Mouse (Mus musculus): ENCODE results near the gene Dlg2. TPM values are rescaled to one million over a fixed set of nuclear protein-coding genes. Genes with fewer than 3 reads are reported as not detected.

Dlg2 gene
- polyA plus RNA-seq, 1 experiment = 2.1 TPM

DNA sequence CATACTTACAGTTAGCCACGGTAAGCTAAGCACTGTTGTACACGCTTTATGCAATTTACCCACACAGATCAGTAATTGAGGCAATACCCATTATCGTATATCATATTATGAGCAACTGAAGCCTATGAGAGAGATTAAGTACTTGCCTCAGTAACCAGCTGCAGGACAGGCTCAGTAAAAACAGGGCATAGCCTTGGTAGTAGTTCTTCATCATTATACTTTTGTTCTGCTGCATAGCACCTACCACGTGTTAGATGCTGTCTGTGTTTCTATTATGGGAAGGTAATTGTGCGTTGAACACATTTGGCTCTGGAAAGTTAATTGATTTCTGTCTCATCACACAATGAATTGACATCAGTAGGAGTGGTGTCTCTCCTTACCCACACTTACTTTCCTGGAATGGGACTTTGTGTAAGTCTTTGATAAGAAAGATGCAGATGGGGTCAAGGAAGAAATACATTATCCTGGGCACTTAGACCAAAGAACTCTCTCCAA is 1897.4 kb downstream of the Dlg2 start:
- no peak for DNase-seq (ENCODE audit: low spot score)

DNA sequence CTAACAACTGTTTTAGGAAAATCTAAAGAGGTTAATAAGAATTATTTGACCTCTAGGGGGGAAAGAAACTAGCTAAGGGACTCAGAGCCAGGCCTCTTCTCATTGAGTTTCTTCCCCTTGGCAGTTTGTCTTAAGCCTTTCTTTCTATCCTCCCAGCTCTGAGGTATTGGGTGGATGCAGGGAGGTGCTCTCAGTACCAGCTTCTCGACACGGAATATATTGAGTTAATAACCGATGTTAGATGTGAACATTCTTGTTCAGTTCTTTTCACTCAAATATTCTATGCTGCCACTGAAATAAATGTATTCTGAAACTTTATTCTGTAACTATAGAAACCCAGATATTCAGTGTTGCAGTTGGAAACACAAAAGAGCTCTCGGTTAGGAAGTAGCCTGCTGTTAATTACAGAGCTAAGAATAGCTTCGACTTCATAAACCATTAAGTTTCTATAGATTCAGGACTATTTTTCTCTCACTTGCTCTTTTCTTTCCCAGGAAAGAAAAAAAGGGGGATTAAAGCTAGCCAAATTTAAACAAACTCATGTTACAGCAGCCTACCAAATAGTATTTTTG is 1907.5 kb downstream of the Dlg2 start:
- no peak for DNase-seq (ENCODE audit: low spot score)

DNA sequence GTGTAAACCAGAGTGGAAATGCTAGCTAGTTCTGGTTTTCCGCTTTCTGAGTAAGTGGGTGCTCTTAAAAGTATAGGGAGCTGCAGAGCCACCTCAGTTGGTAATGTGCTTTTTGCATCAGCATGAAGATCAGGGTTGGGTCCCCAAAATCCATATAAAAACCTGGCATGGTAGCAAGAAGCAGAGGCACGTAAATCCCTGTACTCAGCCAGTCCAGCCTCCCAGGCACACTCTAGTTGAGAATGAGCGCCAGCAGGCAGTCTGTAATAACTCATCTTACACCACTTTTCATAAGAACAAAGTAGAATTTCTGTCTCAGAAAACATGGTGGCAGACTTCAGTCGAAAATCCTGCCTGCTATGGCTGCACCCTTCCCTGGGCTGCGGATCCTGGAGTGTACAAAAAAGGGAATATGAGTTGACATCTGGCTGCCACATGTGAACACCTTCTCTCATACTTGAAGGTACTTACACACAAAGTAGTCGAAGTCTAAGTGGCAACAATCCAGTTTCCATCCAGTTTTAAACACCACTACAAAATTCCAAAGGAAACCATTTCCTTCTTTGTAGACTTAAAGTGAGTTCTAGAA is 1915.7 kb downstream of the Dlg2 start:
- DNase-seq (ENCODE audit: low spot score) = no peak

DNA sequence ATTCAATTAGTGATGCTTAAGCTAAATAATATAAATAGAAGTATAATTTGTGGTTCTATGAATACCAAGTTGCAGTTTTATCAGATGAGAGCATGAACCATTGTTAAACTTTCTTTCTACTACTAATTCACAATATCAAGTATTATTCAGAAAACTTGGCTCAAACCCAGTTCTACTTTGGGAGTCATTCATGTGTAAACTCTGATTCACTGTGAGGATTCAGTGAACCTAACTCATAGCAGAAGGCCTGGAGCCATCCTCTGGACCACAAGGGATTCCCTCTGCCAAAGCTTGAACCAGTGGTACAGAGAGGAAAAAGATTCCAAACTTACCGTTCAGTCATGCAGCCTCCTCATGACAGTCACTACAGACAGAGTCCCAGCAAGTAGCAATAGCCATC is 1920.3 kb downstream of the Dlg2 start:
- no peak for DNase-seq (ENCODE audit: low spot score)

DNA sequence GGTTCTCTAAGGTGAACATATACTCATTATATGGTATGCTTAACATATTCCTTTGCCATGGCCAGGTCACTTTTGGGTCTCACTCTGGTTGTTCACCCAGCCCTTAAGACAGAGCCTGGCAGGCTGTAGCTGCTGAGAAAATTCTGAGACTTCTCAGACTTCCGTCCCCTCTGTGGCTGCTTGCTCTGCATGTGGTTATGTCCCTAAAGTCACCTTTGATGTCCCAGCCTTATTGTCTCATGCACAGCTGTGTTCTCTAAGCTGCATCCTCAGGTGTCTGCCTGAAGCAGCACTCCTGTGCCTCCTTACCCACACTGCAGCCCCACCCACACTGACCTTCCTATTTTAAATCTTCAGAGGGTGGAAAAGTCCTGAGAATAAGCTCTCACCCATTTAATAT is 1922.4 kb downstream of the Dlg2 start:
- no peak for DNase-seq (ENCODE audit: low spot score)

DNA sequence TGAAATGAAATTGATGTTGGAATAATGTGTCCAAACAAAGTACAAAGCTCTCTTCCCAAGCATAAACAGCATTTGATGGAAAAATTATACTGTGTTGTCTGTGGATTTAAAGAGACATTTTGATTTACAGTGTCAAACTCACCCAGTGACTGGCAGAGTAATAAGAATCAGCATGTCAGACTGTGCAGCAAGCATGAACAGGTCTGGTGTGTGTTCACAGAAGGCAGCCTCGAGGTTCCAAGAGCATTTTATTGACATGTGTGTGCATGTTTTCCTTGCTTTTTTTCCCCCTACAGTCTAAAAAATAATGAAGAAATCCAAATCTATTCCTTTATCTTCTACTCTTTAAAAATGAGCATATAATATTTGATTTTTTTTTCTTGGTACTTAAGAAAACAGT is 1924.1 kb downstream of the Dlg2 start:
- DNase-seq (ENCODE audit: low spot score) = no peak

DNA sequence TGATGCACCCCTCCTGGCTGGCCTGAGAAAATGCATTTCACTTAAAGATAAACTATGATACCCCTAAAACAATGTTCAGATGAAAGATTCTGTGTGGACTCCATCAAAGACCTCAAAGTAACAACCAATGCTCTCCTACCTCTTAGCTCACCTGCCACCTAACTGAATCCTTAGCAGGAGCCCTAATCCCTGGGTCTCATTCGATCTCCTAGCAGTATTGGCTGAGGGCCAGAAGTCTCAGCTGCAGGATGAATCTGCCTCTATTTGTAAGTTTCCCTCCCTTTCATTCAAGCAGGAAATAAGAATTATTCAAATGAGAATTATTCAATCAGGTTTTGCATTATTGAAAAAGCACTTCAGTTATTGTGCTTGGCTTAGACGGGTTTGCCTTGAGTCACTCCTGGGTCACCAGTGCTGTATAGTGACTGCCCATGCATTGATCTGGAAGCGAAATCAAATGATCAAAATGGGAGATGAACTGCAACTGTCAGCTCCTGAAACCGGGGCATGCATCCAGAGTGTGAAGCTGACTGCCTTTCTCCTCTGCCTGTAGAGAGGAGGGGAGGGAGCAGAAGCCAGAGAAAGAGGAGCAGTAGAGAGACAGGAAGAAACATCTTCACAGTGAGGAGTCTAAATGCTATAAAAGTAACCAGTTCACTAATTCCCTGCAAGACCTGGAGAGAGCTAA is 1924.7 kb downstream of the Dlg2 start:
- DNase-seq (ENCODE audit: low spot score) = no peak

DNA sequence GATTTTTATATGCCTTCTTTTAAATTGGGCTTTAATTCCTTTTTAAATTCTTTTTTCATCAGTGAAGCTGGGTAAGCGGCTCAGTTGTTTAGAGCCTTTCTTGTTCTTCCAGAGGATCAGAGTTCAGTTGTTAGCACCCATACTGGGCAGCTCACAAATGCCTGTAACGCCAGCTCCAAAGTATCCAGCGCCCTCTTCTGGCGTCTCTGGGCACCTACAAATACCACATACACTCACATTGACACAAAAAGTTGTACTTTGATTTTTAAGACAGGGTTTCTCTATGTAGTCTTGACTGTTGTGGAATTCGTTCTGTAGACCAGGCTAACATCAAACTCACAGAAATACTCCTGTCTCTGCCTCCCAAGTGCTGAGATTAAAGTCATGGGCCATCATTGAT is 1932.0 kb downstream of the Dlg2 start:
- DNase-seq (ENCODE audit: low spot score) = no peak

DNA sequence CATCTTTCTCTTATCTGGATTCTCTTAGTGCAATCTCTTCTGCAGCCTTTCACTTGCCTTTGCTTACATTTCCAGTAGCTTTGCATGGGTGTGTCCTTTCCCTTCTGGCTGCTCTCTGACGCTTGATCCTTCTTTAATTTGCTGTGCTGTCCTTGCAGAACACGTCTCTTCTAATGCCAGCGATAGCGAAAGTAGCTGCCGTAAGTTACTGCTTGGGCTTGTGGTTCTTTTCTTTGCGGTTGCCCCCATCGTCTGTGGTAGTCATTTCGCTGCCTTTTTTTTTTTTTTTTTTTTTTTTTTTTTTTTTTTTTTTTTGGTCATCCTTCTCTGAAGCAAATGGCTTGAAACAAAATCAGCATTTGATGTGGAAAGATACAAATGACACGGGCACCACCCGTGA is 1944.0 kb downstream of the Dlg2 start:
- DNase-seq (ENCODE audit: low spot score) = no peak

DNA sequence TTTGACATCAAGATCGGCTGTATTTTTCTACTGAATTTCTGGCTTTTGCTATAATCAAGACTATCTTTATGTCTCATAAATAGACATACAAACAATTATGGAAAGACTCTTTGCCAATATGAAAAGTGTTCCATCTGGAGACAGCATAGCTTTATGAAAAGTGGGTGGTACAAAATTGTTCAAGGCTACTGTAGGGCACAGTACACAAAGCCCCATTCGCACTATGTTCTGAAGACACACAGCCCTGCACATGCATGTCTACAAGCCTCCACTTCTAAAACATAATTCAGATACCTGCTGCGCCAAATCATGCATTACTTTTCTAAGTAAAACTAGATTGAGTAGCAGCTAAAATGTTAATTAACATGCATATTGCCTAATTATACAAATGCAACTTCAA is 1946.5 kb downstream of the Dlg2 start:
- no peak for DNase-seq (ENCODE audit: low spot score)

DNA sequence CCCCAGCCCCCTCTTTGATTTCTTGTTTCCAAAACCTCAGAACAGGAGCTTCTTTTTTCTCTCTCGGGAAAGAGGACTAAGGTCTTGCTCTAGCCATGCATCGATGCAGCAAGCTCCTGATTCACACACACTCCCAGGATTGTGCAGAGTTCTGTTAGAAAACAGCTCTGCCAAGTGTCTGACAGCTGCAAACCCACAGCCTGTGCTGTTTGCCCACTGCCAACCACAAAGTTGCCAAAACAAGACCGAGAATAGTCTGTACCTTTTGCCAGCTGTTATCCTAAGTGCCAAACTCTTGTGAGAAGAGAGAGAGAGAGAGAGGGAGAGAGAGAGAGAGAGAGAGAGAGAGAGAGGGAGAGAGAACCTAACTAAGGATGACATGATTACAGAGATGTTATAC is 1948.2 kb downstream of the Dlg2 start:
- DNase-seq (ENCODE audit: low spot score) = no peak

DNA sequence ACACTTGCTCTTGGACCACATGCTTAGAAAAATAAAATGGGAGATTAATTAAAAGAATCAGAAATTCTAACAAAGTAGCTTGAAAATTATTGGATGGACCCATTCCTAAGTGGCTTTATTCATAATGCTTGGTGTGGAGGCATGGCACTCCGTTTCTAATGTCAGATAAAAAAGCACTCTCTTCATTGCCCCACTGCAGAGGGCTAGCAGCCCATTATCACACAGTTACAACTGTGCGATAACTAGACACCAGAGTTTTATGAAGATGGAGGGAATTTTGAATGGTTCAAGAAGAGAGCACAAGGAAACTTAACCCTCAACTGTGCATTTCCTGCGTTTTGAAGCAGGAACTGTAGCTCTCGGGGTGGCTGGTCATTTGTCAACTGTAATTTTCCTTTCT is 1950.8 kb downstream of the Dlg2 start:
- no peak for DNase-seq (ENCODE audit: low spot score)

DNA sequence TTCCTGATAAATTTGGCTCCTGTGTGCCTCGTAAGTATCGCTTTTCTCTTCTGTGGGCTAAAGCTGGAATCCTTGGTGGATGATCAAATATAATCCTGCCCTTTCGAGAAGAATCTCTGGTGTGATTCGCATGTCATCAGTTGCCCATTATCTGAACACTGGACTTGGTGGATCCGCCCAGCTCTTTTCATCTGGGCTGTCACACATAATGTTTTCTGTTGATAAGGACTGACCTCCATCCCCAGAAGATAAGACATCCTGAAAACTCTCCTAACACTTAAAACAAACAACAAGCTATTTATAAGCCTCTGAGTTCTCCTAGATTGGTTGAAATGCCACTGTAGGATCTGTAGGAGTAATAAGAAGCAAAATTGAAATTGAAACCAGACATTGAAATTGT is 1952.2 kb downstream of the Dlg2 start:
- no peak for DNase-seq (ENCODE audit: low spot score)

DNA sequence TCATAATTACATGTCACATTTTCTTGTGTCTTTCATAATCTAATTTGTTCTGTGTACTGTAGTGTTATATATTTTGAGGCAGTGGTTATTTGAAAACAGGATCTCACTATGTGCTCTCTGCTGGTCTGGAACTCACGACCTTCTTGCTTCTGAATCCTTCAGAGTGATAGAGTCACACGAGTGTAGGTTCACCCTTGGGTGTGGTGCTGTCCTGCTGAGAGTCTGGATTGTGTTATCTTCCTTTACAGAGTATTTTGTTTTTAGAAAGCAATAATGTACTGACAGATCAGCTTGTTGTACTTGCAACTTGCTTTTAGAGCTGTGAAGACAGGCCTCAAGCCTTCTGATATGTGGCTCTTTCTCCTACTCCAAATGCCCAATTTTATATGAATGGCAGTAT is 1953.8 kb downstream of the Dlg2 start:
- no peak for DNase-seq (ENCODE audit: low spot score)

DNA sequence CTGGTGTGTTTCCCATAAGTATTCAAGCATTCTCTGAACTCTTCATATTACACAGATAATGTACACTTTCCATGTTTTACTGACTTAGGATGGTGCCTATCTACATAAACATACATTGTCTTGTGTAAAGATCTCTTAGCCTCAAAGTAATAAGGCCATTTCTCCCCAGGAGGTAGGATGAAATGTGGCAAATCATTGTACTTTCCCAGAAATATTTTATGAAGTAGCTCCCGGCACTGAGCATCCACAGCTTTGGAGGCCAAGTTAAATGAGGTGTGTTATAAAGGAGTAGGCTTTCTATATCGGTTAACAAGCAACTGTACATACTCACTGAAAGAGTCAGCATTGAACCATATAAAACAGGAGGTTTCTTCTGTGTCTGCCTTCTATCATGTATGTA is 1960.7 kb downstream of the Dlg2 start:
- DNase-seq (ENCODE audit: low spot score) = no peak

DNA sequence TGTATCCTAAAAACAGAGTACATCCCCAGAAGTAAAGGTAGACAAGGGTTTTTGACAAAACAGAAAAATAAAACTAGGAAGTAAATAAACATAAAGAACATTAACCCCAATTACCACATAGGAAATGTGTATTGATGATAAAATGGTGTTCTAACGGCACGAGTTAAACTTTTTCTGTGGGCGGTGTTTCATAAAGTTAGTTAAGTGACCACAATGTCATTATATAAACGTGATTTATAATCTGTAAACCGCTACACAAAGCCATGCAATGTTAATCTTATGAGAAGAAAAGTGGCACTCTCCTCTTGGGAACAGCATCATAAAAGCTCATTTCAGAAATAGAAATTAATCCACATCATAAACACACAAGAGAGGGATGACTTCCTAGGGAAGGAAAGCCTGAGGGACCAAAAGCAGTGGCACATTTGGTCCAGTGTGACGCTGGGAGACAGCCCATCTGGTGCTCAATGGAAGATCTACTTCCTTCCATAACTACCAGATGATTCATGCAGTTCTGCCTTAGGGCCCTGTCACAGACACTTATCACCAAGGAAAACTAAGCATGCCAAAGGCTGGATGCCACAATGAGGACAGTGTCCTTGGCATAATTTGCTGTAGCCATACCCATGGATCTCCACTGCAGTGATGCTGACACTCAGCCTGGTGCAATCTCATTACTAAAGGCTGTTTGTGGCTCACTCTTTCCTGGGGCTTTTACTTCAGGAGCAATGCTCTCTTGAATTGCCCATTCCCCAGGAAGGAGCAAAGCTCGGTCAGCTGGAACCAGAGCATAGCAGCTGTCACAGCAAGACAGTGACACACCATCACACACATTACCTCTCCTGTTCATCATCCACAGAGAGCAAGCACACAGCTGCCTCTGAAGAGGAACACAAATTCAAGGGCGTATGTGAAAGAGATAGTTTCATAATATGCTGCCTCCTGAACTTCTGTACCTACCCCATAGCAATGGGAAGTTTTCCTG is 1963.3 kb downstream of the Dlg2 start:
- no peak for DNase-seq (ENCODE audit: low spot score)

DNA sequence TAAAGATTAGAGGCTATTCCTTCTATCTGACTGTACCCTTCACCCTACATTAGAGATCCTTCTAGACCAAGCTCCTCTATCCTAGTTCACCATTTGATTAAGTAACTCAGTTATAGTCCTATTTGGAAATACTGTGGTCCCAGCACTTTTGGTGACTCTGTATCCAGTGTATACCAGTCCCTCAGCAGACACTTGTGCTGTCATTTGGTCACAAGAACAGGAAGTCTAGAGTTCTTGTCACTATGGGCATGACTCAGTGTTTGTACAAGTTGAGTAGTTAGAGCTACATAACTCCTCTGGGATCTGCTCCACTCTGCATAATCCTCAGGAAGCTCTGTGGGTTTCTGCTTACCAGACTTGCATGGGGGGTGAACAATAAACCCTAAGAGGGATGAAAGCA is 1965.1 kb downstream of the Dlg2 start:
- no peak for DNase-seq (ENCODE audit: low spot score)

DNA sequence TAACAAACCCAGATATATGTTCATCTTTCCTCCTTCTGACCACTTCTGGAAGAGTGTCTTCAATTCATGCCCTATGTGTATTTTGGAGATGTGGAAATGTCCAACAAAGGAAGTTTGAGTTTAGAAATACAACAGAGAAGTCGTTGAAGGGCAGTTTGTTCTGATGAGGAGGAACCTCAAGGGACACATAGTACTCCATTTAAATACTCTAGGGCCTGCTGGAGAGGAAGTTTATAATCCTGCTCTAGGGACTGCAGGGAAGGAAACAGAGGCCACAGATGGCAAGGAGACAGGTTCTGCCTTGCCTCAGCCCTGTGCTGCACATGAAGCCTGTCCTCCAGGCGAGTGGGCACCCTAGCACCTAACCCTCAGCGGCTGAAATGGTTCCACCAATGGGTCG is 1965.6 kb downstream of the Dlg2 start:
- no peak for DNase-seq (ENCODE audit: low spot score)

DNA sequence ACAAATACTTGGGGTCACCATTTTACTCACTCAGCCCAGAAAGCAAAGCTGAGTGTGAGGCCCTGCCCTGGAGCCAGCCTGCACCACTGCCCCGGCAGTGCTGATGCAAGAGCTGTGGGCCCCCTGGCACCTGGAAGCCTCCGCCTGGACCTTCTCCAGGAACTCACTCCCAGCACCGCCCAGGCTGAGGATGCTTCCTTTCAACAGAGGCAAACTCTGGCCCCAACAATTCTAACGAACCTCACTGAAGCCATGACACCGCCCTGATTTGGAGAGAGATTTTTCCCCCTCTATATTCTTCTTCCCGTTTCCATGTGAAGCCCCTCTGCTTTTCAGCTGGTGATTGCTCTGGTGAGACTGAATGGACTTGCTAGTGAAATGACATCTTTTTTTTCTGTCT is 1971.5 kb downstream of the Dlg2 start:
- DNase-seq (ENCODE audit: low spot score) = no peak

DNA sequence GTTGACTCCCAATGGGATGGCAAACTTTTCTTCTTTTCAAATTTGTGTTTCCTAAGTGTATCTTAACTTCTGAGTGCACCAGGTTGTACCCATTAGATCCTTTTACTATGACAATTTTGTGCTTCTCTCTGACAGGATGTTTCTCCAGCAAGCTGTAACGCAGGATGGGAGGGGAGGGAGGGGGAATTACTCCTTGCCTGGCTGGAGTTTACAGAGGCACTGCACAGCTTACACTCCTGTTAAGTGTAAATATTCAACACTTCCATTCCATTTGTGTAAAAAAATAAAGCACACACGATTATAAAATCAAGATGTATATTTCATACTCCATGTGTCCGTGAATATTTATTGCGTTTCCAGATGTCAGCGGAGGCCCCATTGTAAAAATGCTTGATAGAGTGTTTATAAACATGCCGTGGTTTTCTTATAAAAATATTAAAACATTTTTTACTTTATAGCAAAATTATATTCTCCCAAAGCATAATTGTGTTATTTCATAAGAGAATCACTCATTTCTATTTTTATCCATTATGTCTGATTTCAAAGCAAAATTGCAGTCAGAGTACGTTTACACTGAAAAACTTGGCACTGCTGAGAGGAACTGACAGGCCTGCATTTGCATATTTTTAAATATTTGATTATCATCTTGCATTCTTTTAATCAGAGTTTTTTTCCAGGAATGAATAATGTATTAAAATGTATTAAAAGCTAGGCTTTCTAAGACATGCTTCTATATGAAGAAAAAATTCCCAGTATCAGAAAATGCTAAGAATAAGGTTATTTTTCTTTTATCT is 1972.5 kb downstream of the Dlg2 start:
- no peak for DNase-seq (ENCODE audit: low spot score)

DNA sequence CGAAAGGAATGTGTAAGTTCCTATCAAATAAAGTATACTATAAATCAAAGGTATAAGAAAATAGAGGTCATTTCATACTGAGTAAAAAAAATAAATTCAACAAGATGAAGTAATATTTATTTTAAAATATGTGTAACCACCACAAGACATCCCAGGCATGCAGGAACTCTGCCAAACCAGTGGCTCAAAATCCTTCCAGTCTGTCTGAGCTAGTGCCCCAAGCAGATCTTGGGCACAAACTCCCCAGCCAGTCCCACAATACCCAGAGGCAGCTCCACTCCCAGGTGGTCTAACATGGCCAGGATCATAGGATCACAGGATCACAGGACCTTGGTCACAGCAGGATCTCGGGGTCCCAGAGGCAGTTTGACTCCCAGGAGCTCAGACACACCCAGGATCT is 1977.7 kb downstream of the Dlg2 start:
- DNase-seq (ENCODE audit: low spot score) = no peak

DNA sequence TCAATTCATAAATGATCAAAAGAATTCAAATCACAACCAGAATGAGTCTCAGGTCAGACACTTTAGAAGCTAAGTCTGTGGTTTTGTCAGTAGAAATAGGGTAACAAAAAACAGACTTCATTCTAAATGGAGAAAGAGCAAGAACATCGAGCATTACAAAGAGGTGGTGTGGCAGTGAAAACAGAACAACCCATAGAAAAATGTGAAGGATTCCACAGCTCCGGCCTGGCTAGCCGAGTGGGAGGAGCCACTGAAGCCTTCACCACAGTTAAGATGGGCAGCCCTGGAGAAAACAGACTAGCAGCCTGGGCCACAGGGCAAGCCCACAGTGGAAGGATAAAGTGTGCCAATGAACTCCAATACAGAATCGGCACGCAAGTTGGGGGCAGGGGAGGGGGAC is 1979.5 kb downstream of the Dlg2 start:
- no peak for DNase-seq (ENCODE audit: low spot score)

All from urinary bladder, adult 2 months (tissue).